28 mouse cellular contexts compared by ENCODE assay signal in genomic region chr9:55244079-55244478, GRCm38 (mm10). TPM values are rescaled to one million over a fixed set of nuclear protein-coding genes. Genes with fewer than 3 reads are reported as not detected.
DNase-seq lines count a peak whose midpoint lies in the region; ATAC-seq and TF ChIP-seq lines count a peak whose summit lies in the region.
"Had no signal": no experiment of that assay in that cellular context is flagged by ENCODE, and none has a peak within 500 bp of the region (broad histone marks: within the 10 kb centered on the region; RNA-seq: fewer than 3 reads in every experiment).

No protein-coding gene starts in this region.

- no peaks in the 10 kb centered on the region for H3K79me2 ChIP-seq in MEL (ENCODE audit: control insufficient read depth, insufficient read depth, low read length, poor library complexity)

- peaks cover 2 to 8% of the 10 kb centered on the region in 2 experiments; a peak in 2 of 4 replicates for H3K4me1 ChIP-seq in MEL (ENCODE audit: control insufficient read depth in 1 of 2, insufficient read depth in 2 of 2, low read length in 2 of 2)
- H3K4me1 ChIP-seq: forebrain, embryonic 13.5 days; heart, embryonic 10.5 days; hindbrain, embryonic 12.5 days; hindbrain, embryonic 15.5 days; intestine, embryonic 15.5 days had no signal

- peaks cover 0 to 3% of the 10 kb centered on the region in 2 experiments; a peak in 2 of 4 replicates for H3K36me3 ChIP-seq in MEL (ENCODE audit: control insufficient read depth in 1 of 2, insufficient read depth in 2 of 2, low read length in 2 of 2)
- H3K36me3 ChIP-seq: forebrain, embryonic 10.5 days; heart, embryonic 10.5 days; heart, embryonic 13.5 days; hindbrain, embryonic 12.5 days; hindbrain, embryonic 15.5 days; intestine, embryonic 15.5 days had no signal

- no peak for TF ChIP-seq CTCF in MEL (IDR thresholded peaks at IDR 0.05 in 2 of 3, conservative IDR thresholded peaks at IDR 0.05 in 1 of 3; ENCODE audit: control insufficient read depth in 1 of 3, insufficient read depth in 1 of 3, low read depth in 2 of 3, low read length in 3 of 3, poor library complexity in 1 of 3, severe bottlenecking in 1 of 3)

- no peak for TF ChIP-seq POLR2A in MEL (IDR thresholded peaks at IDR 0.05; ENCODE audit: control insufficient read depth in 1 of 2, insufficient read depth in 1 of 2, low read depth in 1 of 2, low read length in 2 of 2, poor library complexity in 1 of 2)

- peak overlapping the region; percentile 14 to 16; a peak in 2 of 4 replicates for H3K4me3 ChIP-seq in MEL (ENCODE audit: control insufficient read depth in 1 of 2, insufficient read depth in 1 of 2, low read depth in 2 of 2, low read length in 2 of 2)
- H3K4me3 ChIP-seq: forebrain, embryonic 10.5 days; forebrain, embryonic 13.5 days; gastrocnemius, adult 2 months; heart, adult 2 months; heart, embryonic 10.5 days; heart, embryonic 13.5 days; hindbrain, embryonic 12.5 days; hindbrain, embryonic 15.5 days; intestine, embryonic 15.5 days had no signal

- no peak for TF ChIP-seq RAD21 in MEL (IDR thresholded peaks at IDR 0.05; ENCODE audit: low read depth, low read length)

- intact Hi-C loops in heart, postnatal 36 days (cut with DNase I), result no loop called here

- peak; percentile 68 for DNase-seq in heart, adult 11 months
- DNase-seq in heart, postnatal 36 days, result no peak
- DNase-seq in MEL (ENCODE audit: low read depth, low spot score), result peak; percentile 69
- DNase-seq in lung, postnatal 4 days, result no peak
- no peak for DNase-seq in frontal cortex, postnatal 10 days (ENCODE audit: low spot score in 2 of 2)
- no peak for DNase-seq in layer of hippocampus, adult 9-10 months (ENCODE audit: low spot score)
- DNase-seq: adrenal gland, postnatal 10 days; adrenal gland, postnatal 36 days; cerebellum, adult 11 months; cerebellum, adult 2 months; cerebellum, adult 9-11 months; cerebellum, postnatal 25 days; gastrocnemius, adult 2 months; gastrocnemius, postnatal 14 days; heart, adult 2 months; heart, postnatal 14 days had no signal

- peak in 1 of 2 experiments; percentile 52; a peak in 1 of 4 replicates for TF ChIP-seq EP300 in MEL (IDR thresholded peaks at IDR 0.05; ENCODE audit: low read depth in 1 of 2, low read length in 2 of 2)

- no peaks in the 10 kb centered on the region for H3K27me3 ChIP-seq in MEL (ENCODE audit: control insufficient read depth in 1 of 2, insufficient read depth in 2 of 2, low read length in 2 of 2)
- H3K27me3 ChIP-seq: forebrain, embryonic 13.5 days; heart, embryonic 13.5 days; hindbrain, embryonic 12.5 days; hindbrain, embryonic 15.5 days; intestine, embryonic 15.5 days; Patski had no signal

- H3K9me3 ChIP-seq in MEL (replicated peaks; ENCODE audit: insufficient read depth, low read length), result no peaks in the 10 kb centered on the region
- H3K9me3 ChIP-seq: forebrain, embryonic 10.5 days; forebrain, embryonic 13.5 days; heart, embryonic 10.5 days; heart, embryonic 13.5 days; hindbrain, embryonic 12.5 days; hindbrain, embryonic 15.5 days; intestine, embryonic 15.5 days had no signal

- H3K27ac ChIP-seq in MEL (ENCODE audit: control insufficient read depth, low read depth, low read length), result no peak overlapping the region
- H3K27ac ChIP-seq: forebrain, embryonic 10.5 days; forebrain, embryonic 13.5 days; gastrocnemius, adult 2 months; heart, embryonic 10.5 days; heart, embryonic 13.5 days; hindbrain, embryonic 12.5 days; hindbrain, embryonic 15.5 days; intestine, embryonic 15.5 days had no signal

- no peak overlapping the region for H3K9ac ChIP-seq in MEL (ENCODE audit: control insufficient read depth, low read depth, low read length, poor library complexity, severe bottlenecking)
- H3K9ac ChIP-seq: forebrain, embryonic 13.5 days; heart, embryonic 13.5 days; hindbrain, embryonic 12.5 days; hindbrain, embryonic 15.5 days; intestine, embryonic 15.5 days had no signal

- peak; percentile 75 for ATAC-seq in common myeloid progenitor, adult 5-6 weeks (replicated peaks; ENCODE audit: low read depth, poor library complexity, severe bottlenecking)
- ATAC-seq in megakaryocyte progenitor cell, adult 5-6 weeks (replicated peaks; ENCODE audit: poor library complexity), result peak; percentile 71
- ATAC-seq: CD4-positive, CD25-positive, alpha-beta regulatory T cell, adult 4 months; forebrain, embryonic 13.5 days; forebrain, embryonic 16.5 days; intestine, embryonic 15.5 days; Patski had no signal

TF ChIP-seq in MEL, 35 proteins besides CTCF, POLR2A, EP300 and RAD21:
- TF ChIP-seq MYC (IDR thresholded peaks at IDR 0.05; ENCODE audit: low read depth, low read length) (no peak), UBTF (IDR thresholded peaks at IDR 0.05; ENCODE audit: borderline replicate concordance, insufficient read depth, low read depth, low read length) (no peak), ETS1 (IDR thresholded peaks at IDR 0.05; ENCODE audit: low read depth, low read length) (peak; percentile 59), CHD1 (IDR thresholded peaks at IDR 0.05; ENCODE audit: low read depth, low read length) (no peak), MXI1 (IDR thresholded peaks at IDR 0.05; ENCODE audit: low read depth, low read length) (peak; percentile 44; the same call in 1 of the 2 replicates), GATA1 (IDR thresholded peaks at IDR 0.05; ENCODE audit: low read depth, low read length) (peak; percentile 54)

RNA-seq across cellular contexts. Expression of gene Fbxo22, which starts 35.4 kb away (rescaled TPM):
- total RNA-seq in heart, postnatal 36 days (2021), result 10 to 100 TPM; 31.9 to 34.4 TPM
- total RNA-seq in MEL (2012; rRNA removed), result 28.2 and 28.4 TPM in 2 replicates
- polyA plus RNA-seq in MEL (2012; ENCODE audit: insufficient read depth in 1 of 2, insufficient read length in 2 of 2, low read depth in 1 of 2, low replicate concordance in 2 of 2, missing spikeins in 1 of 2), result 10 to 100 TPM in 1 of 2 experiments, not detected in 1; 25.7 TPM
- 33.8 and 37.6 TPM in 2 replicates for total RNA-seq in common myeloid progenitor, adult 5-6 weeks (2017)
- total RNA-seq in megakaryocyte progenitor cell, adult 5-6 weeks (2015), result 58.7 and 59.2 TPM in 2 replicates
- 52.7 and 56.9 TPM in 2 replicates for total RNA-seq in megakaryocyte progenitor cell, adult 5-6 weeks (2017)

Comparison
In these comparisons a context has a peak if more than half of its experiments do, and no peak if none do; other contexts are left out.
1. DNase-seq: peak in heart, adult 11 months (single experiment) and MEL (single experiment); none in heart, postnatal 36 days (0 of 2), lung, postnatal 4 days (0 of 2), frontal cortex, postnatal 10 days (0 of 2) and layer of hippocampus, adult 9-10 months (single experiment).